Mouse (Mus musculus) limb, embryonic 15.5 days (tissue): ENCODE results near the gene Pla2g5. TPM values are rescaled to one million over a fixed set of nuclear protein-coding genes. Genes with fewer than 3 reads are reported as not detected.

ENCODE experiments used
- ATAC-seq: fragments of 200-750 bp; cut with Nextera tagmentation; 2 replicates; pipeline ENCODE4 v1.8.0; 2017; ENCODE audit warnings: low read depth, moderate TSS enrichment; ENCODE audit not compliant: insufficient number of reproducible peaks, low FRiP score, low TSS enrichment
- H3K27ac ChIP-seq: fragments of 300-500 bp; sonication (generic); 2 replicates; pipeline ENCODE4 v1.5.1; 2015; ENCODE audit warnings: moderate library complexity, mild to moderate bottlenecking, inconsistent platforms
- H3K27me3 ChIP-seq: fragments of 300-500 bp; sonication (generic); 2 replicates; pipeline ENCODE4 v1.6.1; 2015; ENCODE audit warnings: inconsistent platforms
- H3K36me3 ChIP-seq: fragments of 300-500 bp; sonication (generic); 2 replicates; pipeline ENCODE4 v1.6.1; 2015; ENCODE audit warnings: inconsistent platforms
- H3K4me1 ChIP-seq: fragments of 300-500 bp; sonication (generic); 2 replicates; pipeline ENCODE4 v1.6.1; 2015; ENCODE audit warnings: inconsistent platforms
- H3K4me2 ChIP-seq: fragments of 300-500 bp; sonication (generic); 2 replicates; pipeline ENCODE4 v1.6.1; 2015; ENCODE audit warnings: mild to moderate bottlenecking, inconsistent platforms
- H3K4me3 ChIP-seq: fragments of 300-500 bp; sonication (generic); 2 replicates; pipeline ENCODE4 v1.5.1; 2015; ENCODE audit warnings: mild to moderate bottlenecking, inconsistent platforms
- H3K9ac ChIP-seq: fragments of 300-500 bp; sonication (generic); 2 replicates; pipeline ENCODE4 v1.6.1; 2015; ENCODE audit warnings: inconsistent platforms
- H3K9me3 ChIP-seq: fragments of 300-500 bp; sonication (generic); 2 replicates; pipeline ENCODE4 v1.6.1; 2016; ENCODE audit warnings: inconsistent platforms
- WGBS: fragments of 180-500 bp; shearing (Covaris S2); methylation state at CpG from one replicate; pipeline ENCODE4 v1.1.7; 2015; 5-methylcytosine and 5-hydroxymethylcytosine counted together
- polyA plus RNA-seq: library from polyadenylated mRNA; unstranded; fragments of >200 nt; fragmentation: Nextera tagmentation; extraction: Ambion mirVana; gene quantifications from 2 replicates; pipeline ENCODE4 v1.2.1, GENCODE M21; 2015

Gene Pla2g5
- polyA plus RNA-seq, 1 experiment from 2014 or later = 1.3 TPM

- H3K4me1 ChIP-seq = no peaks in the 10 kb centered on the region
- 70% methylated on average over 9 of the region's 9 CpGs for WGBS
Observed at GRCm38 (mm10) chr4:138762266-138762665, 101.0 kb downstream of the Pla2g5 start.

DNA sequence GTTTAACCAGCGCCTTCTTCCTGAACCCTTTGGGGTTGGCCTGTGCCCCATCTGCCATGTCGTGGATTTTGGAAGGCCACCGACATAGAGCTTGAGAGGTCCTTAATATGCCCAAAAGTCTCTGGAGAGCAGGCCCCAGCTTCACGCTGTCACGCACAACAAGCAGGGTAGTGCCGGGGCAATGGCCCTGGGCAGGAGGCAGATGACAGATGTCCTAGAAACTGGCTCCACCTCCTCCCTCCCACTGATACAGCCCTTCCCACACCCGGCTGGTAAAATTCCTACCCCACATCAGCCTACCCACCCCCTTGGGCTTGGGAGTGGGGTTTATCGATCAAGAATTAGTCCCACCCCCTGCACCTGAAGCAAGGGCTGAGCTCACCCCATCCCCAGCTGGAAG lies 105.9 kb downstream of the Pla2g5 start, which contains the start of gene Pla2g2f:
TSS of gene Pla2g2f (minus strand) at position 211 of the 400 bp plus-strand sequence.
- 73% methylated on average over 8 of the region's 8 CpGs for WGBS

More at GRCm38 (mm10) chr4:138762266-138762665, 101.0 kb downstream of the Pla2g5 start:
- no peak overlapping the region for H3K27ac ChIP-seq
- no peaks in the 10 kb centered on the region for H3K9me3 ChIP-seq
- H3K9ac ChIP-seq = no peak overlapping the region
- no peaks in the 10 kb centered on the region for H3K27me3 ChIP-seq
- ATAC-seq = no peak
- H3K4me3 ChIP-seq = no peak overlapping the region
- no peak overlapping the region for H3K4me2 ChIP-seq
- H3K36me3 ChIP-seq = no peaks in the 10 kb centered on the region

GRCm38 (mm10) chr4:138755983-138756382 lies 107.3 kb downstream of the Pla2g5 start:
- ATAC-seq = no peak
- no peak overlapping the region for H3K27ac ChIP-seq
- no peak overlapping the region for H3K9ac ChIP-seq
- no peaks in the 10 kb centered on the region for H3K36me3 ChIP-seq
- peak overlapping the region; percentile 16 for H3K4me3 ChIP-seq
- no peaks in the 10 kb centered on the region for H3K27me3 ChIP-seq
- no peak overlapping the region for H3K4me2 ChIP-seq
- 45% methylated on average over 11 of the region's 11 CpGs for WGBS
- no peaks in the 10 kb centered on the region for H3K9me3 ChIP-seq
- H3K4me1 ChIP-seq = peaks cover 9% of the 10 kb centered on the region

More for the DNA sequence above, 105.9 kb downstream of the Pla2g5 start, which contains the start of gene Pla2g2f:
- peak within 1 kb of the TSS; percentile 16 for H3K4me3 ChIP-seq
- H3K27me3 ChIP-seq = no peaks in the 10 kb centered on the region
- H3K4me2 ChIP-seq = no peak within 1 kb of the TSS
- no peaks in the 10 kb centered on the region for H3K9me3 ChIP-seq
- H3K4me1 ChIP-seq = peaks cover 9% of the 10 kb centered on the region
- ATAC-seq = no peak
- H3K27ac ChIP-seq = peak within 1 kb of the TSS; percentile 30; the same call in 1 of the 2 replicates
- H3K9ac ChIP-seq = no peak within 1 kb of the TSS
- no peaks in the 10 kb centered on the region for H3K36me3 ChIP-seq

- WGBS = 64% methylated on average over 4 of the region's 4 CpGs
- Histone ChIP-seq H3K4me2 (no peak overlapping the region), H3K36me3 (no peaks in the 10 kb centered on the region), H3K4me1 (peaks cover 9% of the 10 kb centered on the region), H3K27ac (no peak overlapping the region), H3K9ac (no peak overlapping the region), H3K9me3 (no peaks in the 10 kb centered on the region), H3K27me3 (no peaks in the 10 kb centered on the region), H3K4me3 (no peak overlapping the region; the same call in 1 of the 2 replicates)
- no peak for ATAC-seq
Observed at GRCm38 (mm10) chr4:138755439-138755838, 107.8 kb downstream of the Pla2g5 start.

DNA sequence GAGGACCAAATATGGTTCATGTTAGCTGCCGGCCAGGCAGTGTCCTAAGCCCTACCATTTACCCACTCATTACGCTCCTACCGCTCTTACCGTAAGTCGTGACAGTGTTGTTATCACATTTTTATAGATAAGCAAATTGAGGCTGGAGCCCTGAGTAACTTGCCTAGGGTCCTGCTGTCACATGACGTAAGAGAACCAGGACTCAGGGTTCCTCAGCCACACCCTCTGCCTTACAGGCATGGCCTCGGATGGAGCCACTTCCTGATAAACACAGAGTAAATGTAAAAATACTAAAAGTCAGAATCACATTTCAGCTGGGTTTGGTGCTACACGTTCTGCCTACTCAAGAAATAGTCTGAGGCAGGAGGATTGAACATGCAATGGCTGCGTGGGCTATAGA lies 108.8 kb downstream of the Pla2g5 start:
- Histone ChIP-seq H3K27ac (no peak overlapping the region), H3K9me3 (no peaks in the 10 kb centered on the region), H3K36me3 (no peaks in the 10 kb centered on the region), H3K4me3 (no peak overlapping the region), H3K27me3 (no peaks in the 10 kb centered on the region), H3K4me2 (no peak overlapping the region), H3K4me1 (peaks cover 9% of the 10 kb centered on the region), H3K9ac (no peak overlapping the region)
- WGBS = 69% methylated on average over 9 of the region's 9 CpGs
- no peak for ATAC-seq

GRCm38 (mm10) chr4:138753608-138754007 lies 109.7 kb downstream of the Pla2g5 start:
- 77% methylated on average over 3 of the region's 3 CpGs for WGBS
- Histone ChIP-seq H3K27me3 (no peaks in the 10 kb centered on the region), H3K27ac (no peak overlapping the region), H3K4me1 (peaks cover 9% of the 10 kb centered on the region), H3K4me2 (no peak overlapping the region), H3K36me3 (no peaks in the 10 kb centered on the region), H3K9ac (no peak overlapping the region), H3K9me3 (no peaks in the 10 kb centered on the region), H3K4me3 (no peak overlapping the region)
- no peak for ATAC-seq

GRCm38 (mm10) chr4:138752603-138753002 lies 110.7 kb downstream of the Pla2g5 start:
- peaks cover 9% of the 10 kb centered on the region for H3K4me1 ChIP-seq
- no peak overlapping the region for H3K9ac ChIP-seq
- ATAC-seq = no peak
- H3K9me3 ChIP-seq = no peaks in the 10 kb centered on the region
- no peak overlapping the region for H3K4me2 ChIP-seq
- no peak overlapping the region for H3K4me3 ChIP-seq
- no peak overlapping the region for H3K27ac ChIP-seq
- H3K36me3 ChIP-seq = no peaks in the 10 kb centered on the region
- WGBS = 86% methylated on average over 6 of the region's 6 CpGs
- no peaks in the 10 kb centered on the region for H3K27me3 ChIP-seq

Other genes with a start within 250 kb of the Pla2g5 start
- 0.08 and 0.11 TPM in 2 replicates for gene Vwa5b1, start 227.6 kb downstream of the Pla2g5 start, polyA plus RNA-seq
- gene Pla2g2c, start 138.7 kb downstream of the Pla2g5 start, polyA plus RNA-seq = 0.24 TPM in 1 of 2 replicates, not detected in the other
- gene Ubxn10, start 126.3 kb downstream of the Pla2g5 start, polyA plus RNA-seq = 0.43 and 0.54 TPM in 2 replicates
- gene Pla2g2f, start 105.9 kb downstream of the Pla2g5 start, polyA plus RNA-seq = 60.8 and 64.7 TPM in 2 replicates
- gene Pla2g2d, start 87.7 kb downstream of the Pla2g5 start, polyA plus RNA-seq = 0.26 and 0.51 TPM in 2 replicates
- not detected in 2 replicates for gene Gm13030, start 10.5 kb upstream of the Pla2g5 start, polyA plus RNA-seq
- gene Pla2g2e, start 14.5 kb upstream of the Pla2g5 start, polyA plus RNA-seq = not detected in 2 replicates
- 2.6 and 2.8 TPM in 2 replicates for gene Otud3, start 50.5 kb upstream of the Pla2g5 start, polyA plus RNA-seq
- gene Rnf186, start 103.6 kb upstream of the Pla2g5 start, polyA plus RNA-seq = 0.19 and 0.32 TPM in 2 replicates
- 5.3 and 5.5 TPM in 2 replicates for gene Tmco4, start 109.4 kb upstream of the Pla2g5 start, polyA plus RNA-seq
- 0.15 TPM in 1 of 2 replicates, not detected in the other for gene Htr6, start 212.1 kb upstream of the Pla2g5 start, polyA plus RNA-seq
- 148 and 155 TPM in 2 replicates for gene Nbl1, start 229.5 kb upstream of the Pla2g5 start, polyA plus RNA-seq